Mouse (Mus musculus): ENCODE measurements at regions not wholly inside any gene's neighbourhood (a gene's known extent, or its start where the extent isn't known, plus 50 kb on each side); places are given as distances from the start of the nearest gene placed in this dataset.
A peak's percentile ranks its signal among the peaks of the same experiment; 100 is the strongest.

GRCm38 (mm10) chr13:112064681-112065080 lies 223.6 kb upstream of the Ankrd55 start:
- no peak for DNase-seq (ENCODE audit: extremely low read depth, insufficient read length, low spot score)

DNA sequence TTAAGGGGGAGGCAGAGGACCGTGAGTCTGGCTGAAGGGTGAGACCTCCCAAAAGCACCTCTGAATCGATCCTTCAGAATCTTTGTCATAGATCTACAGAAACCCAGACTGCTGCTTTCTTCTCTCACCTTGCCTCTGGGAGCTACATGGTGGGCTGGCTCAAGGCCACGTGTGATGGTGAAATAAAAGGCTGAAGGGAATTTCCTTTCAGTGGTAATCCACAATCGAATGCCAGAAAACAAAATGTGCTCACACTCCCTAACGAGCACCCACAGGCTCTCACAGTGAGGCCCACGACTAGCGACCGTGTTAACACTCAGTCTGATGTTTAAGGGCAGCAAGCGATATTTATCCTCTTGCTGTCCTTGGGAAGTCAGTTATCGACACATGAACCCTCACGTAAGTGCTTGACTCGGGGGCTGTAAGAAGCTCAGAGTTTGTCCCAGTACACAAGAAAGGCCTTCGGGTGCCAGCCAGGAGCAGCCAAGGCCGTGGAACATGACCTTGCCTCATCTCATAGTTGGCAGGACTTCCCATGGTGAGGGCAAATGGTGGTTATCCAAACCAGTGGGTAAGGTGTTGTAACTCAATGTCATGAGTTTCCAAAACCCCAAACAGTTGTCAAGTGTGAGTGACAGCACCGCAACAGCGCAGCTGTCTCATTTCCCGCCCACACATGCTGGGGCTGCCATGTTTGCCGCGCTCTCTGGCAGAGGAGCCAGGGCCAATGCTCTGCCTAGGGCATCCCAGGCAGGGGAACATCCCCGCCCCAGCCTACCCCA lies 221.0 kb upstream of the Ankrd55 start:
- DNase-seq (ENCODE audit: extremely low read depth, insufficient read length, low spot score), result peak; percentile 21

DNA sequence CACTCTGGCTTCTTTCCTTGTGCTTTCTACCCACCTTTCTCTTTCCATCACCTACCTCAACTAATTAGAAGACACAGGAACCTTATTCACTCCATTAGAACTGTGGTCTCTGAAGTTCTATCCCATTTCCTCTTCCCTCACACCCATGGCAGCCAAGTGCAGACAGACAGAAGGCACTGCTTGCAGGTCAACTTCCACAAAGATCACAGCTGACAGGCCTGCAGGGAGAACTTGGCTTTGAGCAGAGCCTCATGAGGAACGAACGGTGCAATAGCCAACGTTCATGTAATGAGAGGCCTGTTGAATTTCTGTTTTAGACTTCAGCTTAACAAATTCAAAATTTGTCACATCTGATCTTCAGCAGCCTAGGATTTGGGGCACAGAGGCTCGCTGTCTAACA lies 217.5 kb upstream of the Ankrd55 start:
- DNase-seq (ENCODE audit: extremely low read depth, insufficient read length, low spot score), result no peak

DNA sequence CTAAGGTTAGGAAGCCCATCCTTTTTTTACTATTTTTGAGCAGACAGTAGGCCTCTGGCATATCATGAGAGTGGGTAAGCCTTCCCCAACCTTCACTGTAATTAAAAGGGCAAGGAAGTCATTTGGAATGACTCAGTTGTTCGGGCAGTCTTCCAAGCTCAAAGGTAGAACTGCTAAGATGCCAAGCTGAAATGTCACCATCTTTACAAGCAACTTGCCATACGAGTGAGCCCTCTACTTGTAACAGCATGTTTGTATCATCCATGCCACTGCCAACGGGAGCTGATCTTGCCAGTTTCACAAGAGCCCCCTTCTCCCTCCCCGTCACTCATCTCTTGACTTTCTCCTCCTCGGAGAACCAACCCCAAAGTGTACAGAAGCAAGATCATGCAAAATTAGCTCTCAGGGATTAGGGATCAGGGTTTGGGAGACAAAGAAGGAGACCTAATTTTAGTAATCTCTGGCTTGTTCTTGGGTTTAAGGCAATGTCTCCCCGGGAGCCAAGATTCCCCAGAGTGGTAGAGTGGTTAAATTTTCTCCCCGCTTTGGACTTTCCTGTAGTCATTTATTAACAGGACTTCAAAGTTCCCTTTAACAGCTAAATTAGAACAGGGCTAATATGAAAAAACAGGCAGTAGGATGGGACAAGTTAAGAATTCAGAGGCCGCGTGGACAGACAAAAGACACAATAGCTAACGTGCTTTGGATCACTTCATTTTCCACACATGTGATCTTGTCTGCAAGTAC lies 216.9 kb upstream of the Ankrd55 start:
- peak; percentile 44 for DNase-seq (ENCODE audit: extremely low read depth, insufficient read length, low spot score)

GRCm38 (mm10) chr13:112071956-112072314 lies 216.3 kb upstream of the Ankrd55 start:
- no peak for DNase-seq (ENCODE audit: extremely low read depth, insufficient read length, low spot score)

DNA sequence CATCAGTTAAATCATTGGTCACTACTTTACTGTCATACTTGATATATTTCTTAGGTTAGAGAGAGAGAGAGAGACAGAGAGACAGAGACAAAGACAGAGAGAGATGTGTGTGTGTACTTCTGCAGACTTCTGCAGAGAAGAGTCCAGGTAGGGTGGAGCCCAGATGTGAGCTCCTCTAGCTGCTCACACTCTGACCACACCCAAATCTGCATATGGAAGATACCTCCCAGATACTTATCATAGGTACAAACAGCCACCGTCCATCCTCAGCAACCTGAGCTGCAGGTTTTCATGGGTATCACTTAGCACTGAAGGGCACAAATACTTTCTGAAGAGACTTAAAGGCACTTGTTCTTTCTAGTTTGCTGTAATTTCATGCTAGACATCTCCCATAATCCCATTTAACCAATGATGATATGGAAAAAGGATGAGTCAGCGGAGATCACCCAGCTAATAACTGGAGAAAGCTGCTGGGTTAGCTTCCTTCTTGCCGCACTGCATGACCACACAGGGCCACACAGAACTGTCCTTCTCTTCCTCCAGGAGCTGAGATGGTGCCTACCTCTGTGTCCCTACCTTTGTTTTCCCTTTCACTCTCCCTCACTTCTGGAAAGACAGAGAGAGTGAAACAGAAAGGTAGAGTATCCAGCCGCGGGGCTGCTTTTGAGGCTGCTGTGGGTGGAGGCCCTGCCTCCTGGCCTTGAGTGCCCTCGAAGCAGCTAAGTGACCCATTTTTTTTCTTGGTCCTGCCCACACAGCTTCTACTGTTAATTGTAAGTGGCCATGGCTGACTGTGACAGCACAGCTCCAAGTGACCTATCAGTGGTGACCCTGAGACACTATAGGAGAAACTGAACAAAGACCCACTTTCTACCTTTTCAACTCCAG lies 214.5 kb upstream of the Ankrd55 start:
- DNase-seq (ENCODE audit: extremely low read depth, insufficient read length, low spot score), result no peak

DNA sequence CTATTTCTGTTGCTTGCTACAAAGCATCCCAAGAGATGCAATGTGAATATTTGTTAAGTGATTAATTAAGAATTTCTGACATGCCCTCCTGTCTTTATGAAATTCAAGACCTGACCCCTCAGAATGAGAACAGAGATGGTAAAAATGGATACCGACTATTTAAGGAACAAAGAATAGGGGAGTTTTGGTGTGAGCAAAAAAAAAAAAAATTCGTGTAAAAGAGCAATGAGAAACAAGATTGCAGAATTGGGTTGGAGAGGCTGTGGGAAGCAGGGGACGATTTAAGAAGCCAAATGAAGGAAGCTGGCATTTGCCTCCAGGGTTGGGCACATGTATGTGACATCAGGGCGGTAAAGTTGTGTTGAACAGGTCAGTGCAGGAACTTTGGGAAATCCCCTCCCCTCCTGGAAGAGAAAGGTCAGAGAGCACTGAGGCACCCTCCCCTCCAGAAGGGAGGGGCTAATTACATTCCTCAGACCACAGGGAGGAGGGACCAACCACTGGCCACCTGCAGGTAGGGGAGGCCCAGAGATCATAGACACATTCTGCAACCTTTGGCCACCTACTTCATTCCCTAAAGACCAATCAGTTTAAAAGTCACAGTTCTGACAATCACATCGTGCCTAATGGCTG lies 212.3 kb upstream of the Ankrd55 start:
- no peak for DNase-seq (ENCODE audit: extremely low read depth, insufficient read length, low spot score)

DNA sequence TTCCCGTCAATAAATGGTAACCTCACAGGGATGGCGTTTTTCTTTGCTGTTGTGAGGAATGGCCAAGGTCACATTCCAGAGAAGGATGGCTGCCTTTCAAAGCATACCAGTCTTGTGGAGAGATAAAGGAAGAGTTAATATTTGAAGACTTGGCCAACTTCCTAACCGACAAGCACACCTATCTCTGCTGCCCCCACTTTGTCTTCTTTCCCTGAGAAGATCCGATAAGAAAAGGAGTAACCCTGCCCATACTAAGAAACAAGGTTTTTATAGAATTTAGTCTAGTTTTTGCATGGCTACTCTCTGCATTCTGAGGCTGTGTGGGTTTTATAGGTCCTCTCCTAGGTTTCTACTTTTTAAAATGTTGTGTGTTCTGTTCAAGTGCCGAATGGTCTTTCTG lies 210.2 kb upstream of the Ankrd55 start:
- DNase-seq (ENCODE audit: extremely low read depth, insufficient read length, low spot score), result no peak

GRCm38 (mm10) chr13:112081935-112082334 lies 206.3 kb upstream of the Ankrd55 start:
- DNase-seq (ENCODE audit: extremely low read depth, insufficient read length, low spot score), result no peak

- DNase-seq (ENCODE audit: extremely low read depth, insufficient read length, low spot score), result no peak
Measured at GRCm38 (mm10) chr13:112084484-112085278, 203.6 kb upstream of the Ankrd55 start.

DNA sequence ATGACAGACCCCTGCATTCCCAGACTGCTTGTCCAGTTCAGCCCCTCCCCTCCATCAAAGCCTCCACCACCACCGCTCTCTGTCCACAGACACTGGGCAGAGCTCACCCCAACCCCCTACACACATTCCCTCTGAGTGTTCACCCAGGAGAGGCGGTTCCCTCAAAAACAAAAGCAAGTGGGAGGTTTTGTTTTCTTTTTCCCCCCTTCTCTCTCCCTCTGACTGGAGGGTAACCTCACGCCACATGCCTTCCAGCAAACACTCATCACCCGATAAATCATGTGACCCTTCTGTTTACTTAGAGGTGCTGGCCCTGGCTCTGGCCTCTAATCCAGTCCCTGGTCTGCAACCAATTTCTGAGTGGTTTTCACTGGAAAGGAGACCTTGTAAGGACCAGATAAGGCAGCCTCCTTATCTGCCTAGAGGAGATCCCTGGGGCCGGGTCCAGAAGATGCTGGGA lies 199.9 kb upstream of the Ankrd55 start:
- no peak for DNase-seq (ENCODE audit: extremely low read depth, insufficient read length, low spot score)

DNA sequence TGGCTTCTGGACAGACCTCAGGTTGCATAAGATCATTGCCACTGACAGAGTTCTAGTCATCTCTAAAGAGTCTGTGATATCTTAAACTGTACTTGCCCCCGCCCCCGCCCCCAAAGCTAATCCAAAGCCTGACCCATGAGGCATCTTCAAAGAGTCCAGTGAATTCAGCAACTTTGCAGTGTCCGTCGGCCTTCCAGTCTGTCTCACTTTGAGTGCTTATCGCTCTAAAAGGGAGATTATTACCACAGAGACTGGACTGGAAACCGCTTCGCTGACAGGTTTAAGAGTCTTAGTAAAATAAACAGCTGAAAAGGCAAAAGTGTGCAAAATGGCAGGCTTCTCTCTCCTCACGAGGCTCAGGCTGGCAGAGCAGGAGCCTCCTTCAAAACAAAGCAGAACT lies 197.5 kb upstream of the Ankrd55 start:
- DNase-seq (ENCODE audit: extremely low read depth, insufficient read length, low spot score), result no peak

DNA sequence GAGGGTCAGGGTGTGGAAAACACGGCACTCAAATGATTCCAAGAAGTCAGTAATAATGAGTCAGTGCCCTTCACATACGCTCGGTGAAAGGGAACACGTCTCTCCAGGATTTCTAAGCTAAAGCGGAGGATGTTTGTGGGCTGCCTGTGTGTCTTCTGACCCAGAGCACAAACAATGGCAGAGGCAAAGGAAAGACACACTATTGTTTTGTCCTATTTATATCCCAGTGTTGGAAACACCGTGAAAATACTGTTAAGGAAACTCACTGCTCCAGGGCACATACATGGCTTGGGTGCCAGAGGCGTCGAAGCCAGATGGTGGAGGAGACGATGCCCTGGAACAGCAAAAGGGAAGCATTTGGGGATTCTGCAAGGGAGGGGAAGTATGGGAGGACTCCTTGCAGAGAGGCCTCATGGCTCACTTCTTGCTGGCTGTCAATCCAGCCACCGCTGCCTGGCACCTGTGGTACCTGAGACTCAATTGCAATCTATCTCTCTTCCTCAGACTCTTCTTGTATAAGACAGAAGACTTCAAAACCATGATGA lies 192.6 kb upstream of the Ankrd55 start:
- DNase-seq (ENCODE audit: extremely low read depth, insufficient read length, low spot score), result no peak

DNA sequence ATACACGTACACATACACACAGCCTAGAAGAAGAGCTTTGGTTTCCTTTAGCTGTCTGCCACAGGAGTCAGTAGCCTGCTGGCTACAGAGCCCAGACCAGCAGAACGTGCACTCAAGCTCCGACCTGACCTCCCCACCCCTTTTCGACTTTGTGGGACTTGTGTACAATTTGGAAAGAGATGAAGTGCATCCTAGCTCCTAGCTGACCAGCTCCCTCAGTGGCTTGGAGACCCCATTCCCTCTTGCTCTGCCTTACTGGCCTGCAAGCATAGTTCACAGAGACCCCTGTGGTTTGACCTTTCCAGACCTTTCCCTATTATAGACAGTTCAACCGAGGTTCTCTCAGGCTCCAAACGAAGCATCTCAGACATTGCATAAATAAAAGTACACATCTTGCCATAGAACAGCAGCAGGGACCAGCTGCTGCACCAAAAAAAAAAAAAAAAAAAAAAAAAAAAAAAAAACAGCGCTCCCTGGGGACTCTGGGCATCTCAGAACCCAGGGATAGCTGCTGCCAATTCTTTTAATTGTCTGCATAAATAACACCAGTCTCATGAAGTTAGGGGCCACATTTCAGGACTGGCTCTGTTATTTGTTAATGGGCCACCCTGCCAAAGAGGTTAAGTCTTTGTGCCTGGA lies 188.2 kb upstream of the Ankrd55 start:
- no peak for DNase-seq (ENCODE audit: extremely low read depth, insufficient read length, low spot score)

DNA sequence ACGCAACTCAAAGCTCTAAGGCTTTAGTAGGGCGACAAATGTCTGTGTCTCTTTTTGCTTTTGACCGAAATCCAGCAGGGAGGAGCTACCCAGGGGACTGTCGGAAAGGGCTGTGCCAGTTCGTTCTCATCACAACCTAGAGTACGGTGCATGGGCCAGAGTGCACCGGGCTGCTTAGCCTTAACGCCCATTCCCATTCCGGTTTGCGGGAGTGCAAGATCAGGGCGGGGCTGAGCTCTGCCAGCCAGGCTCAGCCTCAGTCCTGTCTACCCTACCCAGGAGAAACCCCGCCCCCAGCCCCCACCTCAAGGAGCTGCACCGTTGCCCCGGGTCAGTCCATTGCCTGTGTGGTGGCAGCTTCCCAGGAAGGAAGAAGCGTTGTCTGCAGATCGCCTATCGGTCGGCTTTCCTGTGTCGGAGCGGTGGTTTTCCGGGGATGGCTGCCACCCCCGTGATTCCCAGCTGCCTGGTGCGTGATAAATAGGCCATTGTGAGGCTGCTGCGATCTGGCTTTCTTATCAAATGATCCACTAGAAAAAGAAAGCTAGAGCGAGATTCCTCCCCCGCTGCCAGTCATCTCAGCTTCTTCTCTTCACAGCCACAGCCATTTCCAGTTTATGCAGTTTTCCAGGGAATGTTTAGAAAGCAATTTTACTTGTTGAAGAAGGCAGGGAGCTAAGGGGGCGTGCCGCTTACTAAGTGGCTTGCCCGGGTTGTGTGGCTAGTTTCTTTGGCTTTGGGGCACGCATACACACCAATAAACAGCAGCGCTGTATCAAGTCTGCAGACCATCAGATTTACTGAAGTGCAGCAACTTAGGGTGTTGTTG lies 187.4 kb upstream of the Ankrd55 start:
- no peak for DNase-seq (ENCODE audit: extremely low read depth, insufficient read length, low spot score)

- DNase-seq (ENCODE audit: extremely low read depth, insufficient read length, low spot score), result no peak
Measured at GRCm38 (mm10) chr13:112101421-112101756, 186.9 kb upstream of the Ankrd55 start.

DNA sequence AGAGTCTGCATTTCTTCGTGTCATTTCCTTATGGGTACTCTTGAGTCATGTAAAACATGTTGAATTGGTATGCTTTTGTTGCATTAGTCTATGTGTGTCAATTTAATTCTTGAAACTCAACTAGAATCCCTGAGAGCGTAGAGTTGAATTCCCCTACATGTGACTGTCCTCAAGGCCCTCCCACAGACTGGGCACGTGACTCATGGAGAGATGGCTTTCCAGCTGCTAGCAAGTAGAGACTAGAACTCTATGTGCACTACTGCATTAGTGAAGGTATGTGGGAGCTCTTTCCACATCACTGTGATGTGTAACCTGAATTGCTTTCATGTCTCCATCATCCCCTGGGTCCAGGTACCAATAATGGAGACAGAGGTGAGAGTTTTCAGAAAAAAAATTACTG lies 182.3 kb upstream of the Ankrd55 start:
- no peak for DNase-seq (ENCODE audit: extremely low read depth, insufficient read length, low spot score)

DNA sequence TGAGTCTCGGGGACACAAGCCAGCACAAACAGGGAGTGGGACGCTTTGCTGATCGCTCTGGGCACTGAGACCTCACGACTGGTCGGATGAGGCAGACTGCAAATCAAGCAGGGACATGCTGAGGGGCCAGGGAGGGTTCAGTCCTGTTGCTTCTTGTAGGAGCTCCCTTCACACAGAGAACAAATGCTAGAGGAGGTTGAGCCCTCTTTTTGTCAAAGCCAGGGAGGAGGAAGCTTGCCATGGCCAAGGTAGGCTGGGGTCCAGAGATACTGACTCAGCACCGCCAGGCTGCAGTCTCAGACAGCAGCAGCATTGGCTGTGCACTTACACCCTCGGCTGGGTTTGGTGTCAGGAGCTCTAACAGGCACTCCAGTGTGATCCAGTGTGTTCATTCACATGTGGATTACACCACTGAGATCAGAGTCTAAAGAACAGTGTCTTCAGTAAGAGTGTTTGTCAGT lies 173.5 kb upstream of the Ankrd55 start:
- peak; percentile 5 for DNase-seq (ENCODE audit: extremely low read depth, insufficient read length, low spot score)

All from 3134 (cell line).